9 mouse cellular contexts compared by ENCODE assay signal in genomic region chr19:20434541-20434940, GRCm38 (mm10). TPM values are rescaled to one million over a fixed set of nuclear protein-coding genes. Genes with fewer than 3 reads are reported as not detected.
DNase-seq lines count a peak whose midpoint lies in the region; ATAC-seq and TF ChIP-seq lines count a peak whose summit lies in the region.
"Had no signal": no experiment of that assay in that cellular context is flagged by ENCODE, and none has a peak within 500 bp of the region (broad histone marks: within the 10 kb centered on the region; RNA-seq: fewer than 3 reads in every experiment).

No protein-coding gene starts in this region.

- TF ChIP-seq CTCF in brain, embryonic 14.5 days (IDR thresholded peaks at IDR 0.05; ENCODE audit: borderline replicate concordance, extremely low read depth, insufficient read depth, insufficient read length): peak; percentile 74; the same call in 1 of the 2 replicates
- peak; percentile 79 for TF ChIP-seq CTCF in kidney, adult 2 months (conservative IDR thresholded peaks at IDR 0.05; ENCODE audit: insufficient read depth, insufficient read length, low read depth, low read length)

- intact Hi-C loops in left cerebral cortex, postnatal 4 days (cut with DNase I): no loop called here

- peak; percentile 60 for DNase-seq in hindbrain, embryonic 10.5 days (ENCODE audit: low spot score)
- peak; percentile 68 for DNase-seq in brain, embryonic 14.5 days (ENCODE audit: low read depth)
- DNase-seq in kidney, adult 2 months: peak; percentile 69
- DNase-seq in left cerebral cortex, postnatal 4 days: peak; percentile 65
- peak; percentile 31 to 47 for DNase-seq in natural killer cell, adult 2 months (ENCODE audit: low spot score in 2 of 2)
- DNase-seq in testis, postnatal 10 days (ENCODE audit: low spot score): peak; percentile 74

- ATAC-seq in hindbrain, embryonic 12.5 days (ENCODE audit: low FRiP score): no peak
- peak; percentile 88 for ATAC-seq in frontal cortex, adult (ENCODE audit: low TSS enrichment)

- H3K27ac ChIP-seq in hindbrain, embryonic 10.5 days: no peak overlapping the region
- no peak overlapping the region for H3K27ac ChIP-seq in hindbrain, embryonic 12.5 days
- no peak overlapping the region for H3K27ac ChIP-seq in kidney, adult 2 months (ENCODE audit: insufficient read depth, low read depth, low read length)

- no peak for TF ChIP-seq POLR2A in brain, embryonic 14.5 days (IDR thresholded peaks at IDR 0.05; ENCODE audit: borderline replicate concordance, extremely low read depth, insufficient read depth, insufficient read length, poor library complexity, severe bottlenecking)
- TF ChIP-seq POLR2A in kidney, adult 2 months (IDR thresholded peaks at IDR 0.05; ENCODE audit: low read depth, low read length): no peak

- no peak overlapping the region for H3K4me2 ChIP-seq in hindbrain, embryonic 12.5 days (replicated peaks)

- no peaks in the 10 kb centered on the region for H3K9me3 ChIP-seq in hindbrain, embryonic 10.5 days
- no peaks in the 10 kb centered on the region for H3K9me3 ChIP-seq in hindbrain, embryonic 12.5 days (replicated peaks)

- H3K27me3 ChIP-seq in hindbrain, embryonic 10.5 days (ENCODE audit: insufficient read depth, poor library complexity, severe bottlenecking): no peaks in the 10 kb centered on the region
- H3K27me3 ChIP-seq in hindbrain, embryonic 12.5 days: no peaks in the 10 kb centered on the region
- H3K27me3 ChIP-seq in kidney, adult 2 months (replicated peaks; ENCODE audit: control insufficient read depth, insufficient read depth, low read length): no peaks in the 10 kb centered on the region; the same call in 1 of the 2 replicates

- H3K9ac ChIP-seq in hindbrain, embryonic 12.5 days: no peak overlapping the region

- H3K4me1 ChIP-seq in hindbrain, embryonic 10.5 days (replicated peaks): no peaks in the 10 kb centered on the region
- H3K4me1 ChIP-seq in hindbrain, embryonic 12.5 days: no peaks in the 10 kb centered on the region
- no peaks in the 10 kb centered on the region for H3K4me1 ChIP-seq in kidney, adult 2 months (ENCODE audit: control insufficient read depth, insufficient read depth, low read length)

- H3K4me3 ChIP-seq in hindbrain, embryonic 10.5 days: no peak overlapping the region
- no peak overlapping the region for H3K4me3 ChIP-seq in hindbrain, embryonic 12.5 days
- H3K4me3 ChIP-seq in kidney, adult 2 months (ENCODE audit: insufficient read depth, low read depth, low read length): no peak overlapping the region
- H3K4me3 ChIP-seq: myocyte had no signal

- H3K36me3 ChIP-seq in hindbrain, embryonic 10.5 days: no peaks in the 10 kb centered on the region
- H3K36me3 ChIP-seq in hindbrain, embryonic 12.5 days: no peaks in the 10 kb centered on the region
- no peaks in the 10 kb centered on the region for H3K36me3 ChIP-seq in kidney, adult 2 months (ENCODE audit: control insufficient read depth, insufficient read depth, low read length)

- 21% methylated on average over 3 of the region's 3 CpGs for WGBS in hindbrain, embryonic 10.5 days
- 17% methylated on average over 3 of the region's 3 CpGs for WGBS in hindbrain, embryonic 12.5 days
- WGBS in kidney, adult 2 months: 9% methylated on average over 3 of the region's 3 CpGs

RNA-seq across cellular contexts. Expression of gene Anxa1, which starts 43.8 kb away (rescaled TPM):
- 1.4 and 4.6 TPM in 2 replicates for polyA plus RNA-seq in hindbrain, embryonic 10.5 days (2016; fragmentation: Nextera tagmentation; extraction: Ambion mirVana)
- 9.9 and 13.8 TPM in 2 replicates for polyA plus RNA-seq in hindbrain, embryonic 12.5 days (2016; fragmentation: Nextera tagmentation; extraction: Ambion mirVana)
- polyA plus RNA-seq in brain, embryonic 14.5 days (2012; rRNA removed): 3.8 and 4.9 TPM in 2 replicates
- polyA plus RNA-seq in kidney, adult 2 months (2012; rRNA removed): 5.2 and 7.5 TPM in 2 replicates
- 1 to 10 TPM; 3.5 to 5.7 TPM for total RNA-seq in left cerebral cortex, postnatal 4 days (2021)

RNA-seq across cellular contexts. Expression of gene Aldh1a1, which starts 58.0 kb away (rescaled TPM):
- polyA plus RNA-seq in hindbrain, embryonic 10.5 days (2016; fragmentation: Nextera tagmentation; extraction: Ambion mirVana): 0.12 and 2.0 TPM in 2 replicates
- polyA plus RNA-seq in hindbrain, embryonic 12.5 days (2016; fragmentation: Nextera tagmentation; extraction: Ambion mirVana): 0.90 and 1.6 TPM in 2 replicates
- 2.3 and 3.2 TPM in 2 replicates for polyA plus RNA-seq in brain, embryonic 14.5 days (2012; rRNA removed)
- polyA plus RNA-seq in kidney, adult 2 months (2012; rRNA removed): 3.8 and 4.7 TPM in 2 replicates
- total RNA-seq in left cerebral cortex, postnatal 4 days (2021): 10 to 100 TPM in 1 of 2 experiments, 1 to 10 TPM in 1; 9.8 to 10.5 TPM
- polyA plus RNA-seq: myocyte had no signal
